ENCODE assay signal across 15 mouse cellular contexts in the genomic region with DNA sequence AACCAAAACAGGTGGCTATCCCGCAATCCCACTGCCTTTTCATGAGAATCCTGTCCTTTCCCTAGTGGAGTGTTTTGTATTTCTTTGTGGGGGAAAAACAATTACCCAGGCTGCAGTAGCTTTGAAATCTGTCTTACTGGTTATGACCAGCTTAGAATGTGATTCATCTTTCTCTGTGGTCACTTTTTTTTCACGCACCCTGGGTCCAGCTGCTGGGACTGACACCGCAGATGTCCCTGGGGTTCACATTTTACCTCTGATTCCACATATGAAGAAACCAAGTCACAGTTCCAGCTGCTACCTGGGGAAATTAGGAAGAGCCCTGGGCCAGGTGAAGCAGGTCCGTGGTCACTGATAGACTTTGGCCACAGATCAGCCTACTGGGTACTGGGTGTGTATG.
DNase-seq lines count a peak whose midpoint lies in the region; ATAC-seq and TF ChIP-seq lines count a peak whose summit lies in the region.
"Had no signal": no experiment of that assay in that cellular context is flagged by ENCODE, and none has a peak within 500 bp of the region (broad histone marks: within the 10 kb centered on the region; RNA-seq: fewer than 3 reads in every experiment).

No protein-coding gene starts in this region.

- H3K9ac ChIP-seq in neural tube, embryonic 11.5 days (ENCODE audit: low read length) = no peak overlapping the region
- peak overlapping the region; percentile 64 for H3K9ac ChIP-seq in forebrain, postnatal 0 days
- H3K9ac ChIP-seq in midbrain, embryonic 11.5 days (ENCODE audit: low read length) = no peak overlapping the region
- H3K9ac ChIP-seq: liver, embryonic 13.5 days had no signal

- H3K27me3 ChIP-seq in neural tube, embryonic 11.5 days (ENCODE audit: control insufficient read depth, insufficient read depth, low read length) = peaks cover 10% of the 10 kb centered on the region
- H3K27me3 ChIP-seq in forebrain, postnatal 0 days (ENCODE audit: insufficient read depth, low read length) = no peaks in the 10 kb centered on the region
- H3K27me3 ChIP-seq in midbrain, embryonic 11.5 days (ENCODE audit: control insufficient read depth, insufficient read depth, low read length) = no peaks in the 10 kb centered on the region; the same call in 1 of the 2 replicates
- H3K27me3 ChIP-seq: Patski had no signal

- TF ChIP-seq POLR2A in olfactory bulb, adult 2 months (IDR thresholded peaks at IDR 0.05; ENCODE audit: insufficient read depth, low read depth, low read length) = no peak

- H3K9me3 ChIP-seq in neural tube, embryonic 11.5 days (ENCODE audit: control insufficient read depth, low read length) = no peaks in the 10 kb centered on the region
- H3K9me3 ChIP-seq in forebrain, postnatal 0 days (ENCODE audit: low read length) = no peaks in the 10 kb centered on the region
- H3K9me3 ChIP-seq in midbrain, embryonic 11.5 days (ENCODE audit: control insufficient read depth, low read length) = no peaks in the 10 kb centered on the region
- H3K9me3 ChIP-seq: liver, embryonic 13.5 days had no signal

- no peak for ATAC-seq in neural tube, embryonic 11.5 days (ENCODE audit: insufficient read depth, low FRiP score, low TSS enrichment)
- no peak for ATAC-seq in forebrain, postnatal 0 days
- ATAC-seq in midbrain, embryonic 11.5 days (ENCODE audit: low FRiP score) = no peak
- ATAC-seq: inflammation-experienced regulatory T-cells, adult 6 months; Patski had no signal

- H3K4me2 ChIP-seq in neural tube, embryonic 11.5 days (ENCODE audit: low read depth) = 0 out of 2 replicates have a peak overlapping the region, but pooled peaks have one; percentile 63
- H3K4me2 ChIP-seq in forebrain, postnatal 0 days (ENCODE audit: low read depth) = peak overlapping the region; percentile 83
- peak overlapping the region; percentile 83; the same call in 1 of the 2 replicates for H3K4me2 ChIP-seq in midbrain, embryonic 11.5 days
- H3K4me2 ChIP-seq: liver, embryonic 13.5 days had no signal

- no peak for DNase-seq in neural tube, embryonic 11.5 days (ENCODE audit: low spot score)
- no peak for DNase-seq in neural tube, embryonic 10.5 days (ENCODE audit: extremely low spot score, low spot score)
- no peak for DNase-seq in forebrain, postnatal 0 days
- no peak for DNase-seq in midbrain, embryonic 11.5 days (ENCODE audit: low spot score, missing footprints)
- no peak for DNase-seq in spleen, postnatal 36 days (ENCODE audit: low spot score in 2 of 2)
- no peak for DNase-seq in cerebellum, postnatal 10 days
- no peak for DNase-seq in kidney, adult 8-10 months
- DNase-seq: adrenal gland, postnatal 36 days; cerebellum, adult 11 months; liver, embryonic 13.5 days had no signal

- H3K4me1 ChIP-seq in neural tube, embryonic 11.5 days (ENCODE audit: control insufficient read depth, insufficient read depth, low read length) = peaks cover 19% of the 10 kb centered on the region
- peaks cover 15% of the 10 kb centered on the region; the same call in 1 of the 2 replicates for H3K4me1 ChIP-seq in forebrain, postnatal 0 days (ENCODE audit: insufficient read depth)
- peaks cover 19% of the 10 kb centered on the region for H3K4me1 ChIP-seq in midbrain, embryonic 11.5 days (ENCODE audit: control insufficient read depth, insufficient read depth, low read length)
- H3K4me1 ChIP-seq in olfactory bulb, adult 2 months (ENCODE audit: control insufficient read depth, insufficient read depth, low read length) = peaks cover 27% of the 10 kb centered on the region

- no peak overlapping the region for H3K27ac ChIP-seq in neural tube, embryonic 11.5 days (ENCODE audit: low read depth, low read length)
- 0 out of 2 replicates have a peak overlapping the region, but pooled peaks have one; percentile 21 for H3K27ac ChIP-seq in forebrain, postnatal 0 days (ENCODE audit: low read depth, low read length)
- no peak overlapping the region for H3K27ac ChIP-seq in midbrain, embryonic 11.5 days (ENCODE audit: low read depth, low read length)
- H3K27ac ChIP-seq in olfactory bulb, adult 2 months (ENCODE audit: insufficient read depth, low read depth, low read length) = peak overlapping the region; percentile 36; the same call in 1 of the 2 replicates
- H3K27ac ChIP-seq: liver, embryonic 13.5 days; macrophage; stomach, postnatal 0 days had no signal

- no peak for TF ChIP-seq CTCF in forebrain, postnatal 0 days (IDR thresholded peaks at IDR 0.05; ENCODE audit: low read depth)
- no peak for TF ChIP-seq CTCF in olfactory bulb, adult 2 months (IDR thresholded peaks at IDR 0.05; ENCODE audit: insufficient read depth, low read depth, low read length)

- H3K4me3 ChIP-seq in neural tube, embryonic 11.5 days (ENCODE audit: low read depth, low read length) = no peak overlapping the region
- peak overlapping the region; percentile 39; the same call in 1 of the 2 replicates for H3K4me3 ChIP-seq in forebrain, postnatal 0 days (ENCODE audit: low read depth, low read length)
- H3K4me3 ChIP-seq in midbrain, embryonic 11.5 days (ENCODE audit: low read depth, low read length) = no peak overlapping the region
- peak overlapping the region; percentile 42 for H3K4me3 ChIP-seq in olfactory bulb, adult 2 months (ENCODE audit: insufficient read depth, low read depth, low read length)
- H3K4me3 ChIP-seq: liver, embryonic 13.5 days had no signal

- H3K36me3 ChIP-seq in neural tube, embryonic 11.5 days (ENCODE audit: control insufficient read depth, insufficient read depth, low read length) = no peaks in the 10 kb centered on the region
- no peaks in the 10 kb centered on the region for H3K36me3 ChIP-seq in forebrain, postnatal 0 days (ENCODE audit: insufficient read depth)
- no peaks in the 10 kb centered on the region for H3K36me3 ChIP-seq in midbrain, embryonic 11.5 days (ENCODE audit: control insufficient read depth, insufficient read depth, low read length)
- H3K36me3 ChIP-seq: liver, embryonic 13.5 days had no signal

- WGBS in neural tube, embryonic 11.5 days = 66% methylated on average over 4 of the region's 4 CpGs
- 68% methylated on average over 4 of the region's 4 CpGs for WGBS in forebrain, postnatal 0 days
- WGBS in midbrain, embryonic 11.5 days = 68% methylated on average over 4 of the region's 4 CpGs
- WGBS in olfactory bulb, adult 2 months = 65% methylated on average over 4 of the region's 4 CpGs

Comparison
In these comparisons a context has a peak if more than half of its experiments do, and no peak if none do; other contexts are left out.
1. H3K27ac ChIP-seq: peak in forebrain, postnatal 0 days (single experiment) and olfactory bulb, adult 2 months (single experiment); none in neural tube, embryonic 11.5 days (single experiment) and midbrain, embryonic 11.5 days (single experiment).
2. H3K4me3 ChIP-seq: peak in forebrain, postnatal 0 days (single experiment) and olfactory bulb, adult 2 months (single experiment); none in neural tube, embryonic 11.5 days (single experiment) and midbrain, embryonic 11.5 days (single experiment).
3. Peak in every context shown above with its lines, with median percentiles within 50 percentile points of each other: H3K4me2 ChIP-seq.